Mouse (Mus musculus): ENCODE measurements around the gene Sdhaf1.

Sdhaf1 gene

GRCm38 (mm10) chr7:30325364-30325763, 1.7 kb upstream of the Sdhaf1 start:
- peak; percentile 47 to 64 for DNase-seq

GRCm38 (mm10) chr7:30324300-30324944, 727 bp upstream of the Sdhaf1 start:
- DNase-seq = no peak

GRCm38 (mm10) chr7:30322865-30323264, 830 bp downstream of the Sdhaf1 start:
- no peak for DNase-seq

GRCm38 (mm10) chr7:30322285-30322667, 1.4 kb downstream of the Sdhaf1 start:
- DNase-seq = peak; percentile 97 to 98

- DNase-seq = peak; percentile 70 to 75
Measured at GRCm38 (mm10) chr7:30321539-30322284, 2.0 kb downstream of the Sdhaf1 start, which contains the start of gene E130208F15Rik. Gene E130208F15Rik (plus strand): TSS chr7:30321740.

- DNase-seq = no peak
Measured at GRCm38 (mm10) chr7:30320946-30321345, 2.7 kb downstream of the Sdhaf1 start.

GRCm38 (mm10) chr7:30318142-30318541, 5.6 kb downstream of the Sdhaf1 start:
- no peak for DNase-seq

GRCm38 (mm10) chr7:30315559-30316529, 7.9 kb downstream of the Sdhaf1 start:
- no peak for DNase-seq

GRCm38 (mm10) chr7:30314721-30315155, 9.0 kb downstream of the Sdhaf1 start, which contains the start of gene Syne4:
Gene Syne4 (plus strand): TSS chr7:30314807.
- DNase-seq = peak in 1 of 2 experiments; percentile 44

- no peak for DNase-seq
Measured at GRCm38 (mm10) chr7:30313666-30314320, 9.9 kb downstream of the Sdhaf1 start.

GRCm38 (mm10) chr7:30310136-30310535, 13.6 kb downstream of the Sdhaf1 start:
- DNase-seq = no peak

- no peak for DNase-seq
Measured at GRCm38 (mm10) chr7:30309395-30310129, 14.1 kb downstream of the Sdhaf1 start.

GRCm38 (mm10) chr7:30308076-30309005, 15.4 kb downstream of the Sdhaf1 start, which contains the start of gene Alkbh6:
Gene Alkbh6 (plus strand): TSS chr7:30308717.
- DNase-seq = peak; percentile 93 to 94

- DNase-seq = no peak
Measured at GRCm38 (mm10) chr7:30306083-30306779, 17.5 kb downstream of the Sdhaf1 start.

- DNase-seq = peak; percentile 63 to 66
Measured at GRCm38 (mm10) chr7:30300914-30301313, 22.8 kb downstream of the Sdhaf1 start.

GRCm38 (mm10) chr7:30297266-30297665, 26.4 kb downstream of the Sdhaf1 start:
- DNase-seq = peak in 1 of 2 experiments; percentile 3

- peak in 1 of 2 experiments; percentile 9 for DNase-seq
Measured at GRCm38 (mm10) chr7:30296816-30297215, 26.9 kb downstream of the Sdhaf1 start.

GRCm38 (mm10) chr7:30295103-30295502, 28.6 kb downstream of the Sdhaf1 start:
- peak; percentile 93 to 94 for DNase-seq

- DNase-seq = peak in 1 of 2 experiments; percentile 44
Measured at GRCm38 (mm10) chr7:30294296-30294695, 29.4 kb downstream of the Sdhaf1 start.

Measured in cerebellum, postnatal 36 days (tissue).